Comparison of ENCODE assay signal across 13 mouse cellular contexts in genomic region chr2:140853538-140853937, GRCm38 (mm10).
"Had no signal": no experiment of that assay in that cellular context is flagged by ENCODE, and none has a peak within 500 bp of the region (broad histone marks: within the 10 kb centered on the region; RNA-seq: fewer than 3 reads in every experiment).

No protein-coding gene starts in this region.

- DNase-seq: kidney, postnatal 25 days; lung, embryonic 14.5 days; lung, postnatal 10 days; lung, postnatal 4 days; thymus, adult 2 months; thymus, postnatal 25 days had no signal

- H3K4me3 ChIP-seq: left cerebral cortex, adult 2 months; limb, embryonic 10.5 days; midbrain, embryonic 12.5 days; neural tube, embryonic 15.5 days had no signal

- H3K4me2 ChIP-seq: liver, embryonic 11.5 days; lung, embryonic 14.5 days; midbrain, embryonic 12.5 days; neural tube, embryonic 15.5 days had no signal

- H3K9ac ChIP-seq: lung, embryonic 14.5 days; midbrain, embryonic 12.5 days; neural tube, embryonic 15.5 days had no signal

- H3K36me3 ChIP-seq: limb, embryonic 10.5 days; midbrain, embryonic 12.5 days; neural tube, embryonic 15.5 days had no signal

- H3K4me1 ChIP-seq: midbrain, embryonic 12.5 days; neural tube, embryonic 15.5 days had no signal

- ATAC-seq: midbrain, embryonic 16.5 days had no signal

- H3K27ac ChIP-seq: left cerebral cortex, adult 2 months; limb, embryonic 10.5 days; midbrain, embryonic 12.5 days; neural tube, embryonic 15.5 days; stomach, postnatal 0 days had no signal

- H3K27me3 ChIP-seq: midbrain, embryonic 12.5 days; neural tube, embryonic 15.5 days had no signal

- H3K9me3 ChIP-seq: limb, embryonic 10.5 days; midbrain, embryonic 12.5 days; neural tube, embryonic 15.5 days had no signal
